Mouse (Mus musculus): ENCODE results near the gene Btrc.

Gene Btrc

GRCm38 (mm10) chr19:45530200-45530995, 166.9 kb downstream of the Btrc start:
- in situ Hi-C loops (cut with MseI, MboI) = no loop called here

- in situ Hi-C loops (cut with MseI, MboI) = no loop called here
Observed at GRCm38 (mm10) chr19:45531554-45531953, 168.0 kb downstream of the Btrc start.

DNA sequence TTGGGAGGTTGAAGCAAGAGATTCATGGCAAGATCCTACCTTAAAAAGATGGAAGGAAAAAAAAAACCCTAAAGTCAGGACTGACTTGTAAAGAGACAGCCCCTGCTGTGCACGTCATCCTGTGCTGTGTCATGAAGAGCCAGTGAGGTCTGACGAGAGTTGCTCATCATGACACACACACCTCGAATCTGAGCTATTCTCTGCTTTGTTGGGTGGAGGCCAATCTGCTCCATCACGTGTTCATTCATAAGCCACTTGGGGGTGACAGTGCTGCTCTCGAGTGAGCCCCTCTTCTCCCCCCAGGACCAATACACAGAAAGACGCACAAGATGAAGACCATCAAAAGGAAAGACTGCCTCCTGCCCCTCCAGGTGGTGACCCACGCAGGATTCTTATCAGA, 170.1 kb downstream of the Btrc start:
- in situ Hi-C loops (cut with MseI, MboI) = no loop called here

GRCm38 (mm10) chr19:45535214-45535735, 171.7 kb downstream of the Btrc start:
- in situ Hi-C loops (cut with MseI, MboI) = no loop called here

- in situ Hi-C loops (cut with MseI, MboI) = no loop called here
Observed at GRCm38 (mm10) chr19:45535929-45536328, 172.4 kb downstream of the Btrc start.

GRCm38 (mm10) chr19:45537505-45537904, 174.0 kb downstream of the Btrc start:
- in situ Hi-C loops (cut with MseI, MboI) = no loop called here

DNA sequence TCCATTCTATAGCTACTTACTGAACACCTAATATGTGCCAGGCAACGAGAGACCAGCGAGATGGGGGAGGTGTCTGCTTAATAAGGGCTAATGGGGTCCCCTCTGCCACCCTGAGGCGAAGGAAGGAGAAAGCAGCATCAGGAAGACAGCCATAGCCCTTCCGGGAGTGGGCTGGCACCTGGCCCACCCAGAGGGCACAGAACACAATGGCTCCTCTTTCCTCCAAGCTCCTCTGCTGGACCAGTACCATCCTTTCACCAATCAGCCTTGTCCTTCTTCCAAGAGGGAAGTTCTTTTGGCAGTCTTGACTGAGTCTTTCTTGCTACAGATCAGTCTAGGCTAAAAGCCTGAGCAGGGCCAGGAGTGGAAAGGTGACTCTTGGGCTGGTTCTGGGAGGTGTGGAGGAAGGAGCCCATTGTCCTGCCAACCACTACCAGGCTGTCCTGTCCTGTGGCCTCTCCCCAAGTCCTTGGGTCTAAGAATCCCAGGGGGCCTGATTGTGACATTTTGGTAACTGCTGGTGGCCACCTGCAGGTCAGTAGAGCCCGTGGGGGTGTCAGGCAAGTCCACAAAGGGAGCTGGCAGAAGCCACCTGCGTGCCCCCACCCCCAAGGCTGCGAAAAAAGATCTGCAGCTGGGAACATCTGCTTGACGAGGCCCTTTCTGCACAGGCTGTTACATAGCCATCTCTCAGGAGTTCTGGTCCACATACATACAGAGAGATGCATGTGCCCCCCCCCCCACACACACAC, 177.3 kb downstream of the Btrc start:
- in situ Hi-C loops (cut with MseI, MboI) = loop anchor here in 1 of 2 experiments (10.0 kb wide), 1 partner anchor 316 kb away; no protein-coding TSS in a partner anchor

GRCm38 (mm10) chr19:45541409-45542041, 178.0 kb downstream of the Btrc start:
- in situ Hi-C loops (cut with MseI, MboI) = loop anchor here in 1 of 2 experiments (10.0 kb wide), 1 partner anchor 317 kb away; no protein-coding TSS in a partner anchor

DNA sequence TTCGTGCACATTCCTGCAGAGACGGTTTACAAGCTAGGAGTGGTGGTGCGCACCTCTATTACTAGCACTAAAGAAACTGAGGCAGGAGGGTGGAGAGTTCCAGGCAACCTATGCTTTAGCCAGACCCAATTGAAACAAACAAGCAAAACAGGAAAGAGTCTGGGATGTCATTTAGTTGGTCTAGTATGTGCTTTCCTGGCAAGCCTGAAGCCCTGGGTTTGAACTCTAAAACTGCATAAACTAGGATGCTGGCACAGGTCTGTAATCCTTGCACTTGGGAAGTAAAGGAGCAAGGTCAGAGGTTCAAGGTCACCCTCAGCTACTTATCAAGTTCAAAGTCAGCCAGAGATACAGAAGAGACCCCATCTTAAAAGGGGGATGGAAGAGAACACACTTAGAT, 178.5 kb downstream of the Btrc start:
- in situ Hi-C loops (cut with MseI, MboI) = loop anchor here in 1 of 2 experiments (10.0 kb wide), 1 partner anchor 317 kb away; no protein-coding TSS in a partner anchor

DNA sequence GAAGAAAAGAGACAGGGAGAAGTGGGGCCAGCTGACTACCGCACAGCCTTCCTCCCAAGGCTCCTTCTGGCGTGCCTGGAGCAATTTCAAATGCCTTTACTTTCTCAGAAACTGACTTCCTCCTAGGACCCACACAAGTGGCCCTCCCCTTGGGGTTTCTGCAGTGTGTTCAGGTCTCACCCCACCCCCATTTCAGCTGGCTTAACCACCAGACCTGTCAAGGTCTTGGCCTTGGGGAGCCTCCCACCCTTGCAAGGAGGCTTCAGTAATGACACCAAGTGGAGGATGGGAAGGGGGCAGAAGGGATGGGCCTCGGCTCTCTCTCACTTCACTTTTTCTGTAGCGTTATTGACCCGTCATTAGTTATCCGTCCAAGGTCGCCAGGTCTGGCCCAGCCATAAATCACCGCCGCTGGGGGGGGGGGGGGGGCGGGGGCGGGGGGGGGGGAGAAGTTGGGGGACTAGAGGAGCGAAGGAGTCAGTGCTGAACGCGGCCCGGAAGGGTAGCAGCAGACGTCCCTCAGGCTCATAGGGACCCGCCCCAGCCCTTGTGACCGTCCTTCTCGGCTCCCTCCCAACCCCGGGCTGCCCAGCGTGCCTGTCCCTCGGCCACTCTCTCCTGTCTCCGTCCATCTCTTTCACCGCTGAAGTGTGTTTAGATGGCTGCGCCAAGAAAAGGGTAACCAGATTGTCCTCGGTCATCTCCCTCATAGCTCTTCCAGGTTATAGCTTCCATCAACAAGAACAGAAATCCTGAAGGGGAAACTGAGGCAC, 180.8 kb downstream of the Btrc start:
- in situ Hi-C loops (cut with MseI, MboI) = loop anchor here in 1 of 2 experiments (10.0 kb wide), 1 partner anchor 320 kb away; no protein-coding TSS in a partner anchor

GRCm38 (mm10) chr19:45544925-45545321, 181.4 kb downstream of the Btrc start:
- in situ Hi-C loops (cut with MseI, MboI) = loop anchor here (5.0 to 10.0 kb wide), 2 partner anchors 233 to 320 kb away; no protein-coding TSS in a partner anchor

DNA sequence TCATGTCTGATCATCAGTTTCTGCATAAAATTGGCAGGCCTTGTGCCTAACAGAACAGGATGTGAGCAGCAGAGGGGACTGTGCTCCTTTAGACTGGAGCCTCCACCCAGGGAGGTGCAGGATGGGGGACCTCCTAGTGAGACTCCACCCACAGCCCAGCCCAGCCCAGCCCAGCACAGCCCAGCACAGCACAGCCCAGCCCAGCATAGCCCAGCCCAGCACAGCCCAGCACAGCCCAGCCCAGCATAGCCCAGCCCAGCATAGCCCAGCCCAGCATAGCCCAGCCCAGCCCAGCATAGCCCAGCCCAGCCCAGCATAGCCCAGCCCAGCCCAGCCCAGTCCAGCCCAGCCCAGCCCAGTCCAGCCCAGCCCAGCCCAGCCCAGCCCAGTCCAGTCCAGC, 184.7 kb downstream of the Btrc start:
- in situ Hi-C loops (cut with MseI, MboI) = loop anchor here (5.0 to 10.0 kb wide), 2 partner anchors 236 to 323 kb away; no protein-coding TSS in a partner anchor

GRCm38 (mm10) chr19:45549128-45549915, 185.8 kb downstream of the Btrc start:
- in situ Hi-C loops (cut with MseI, MboI) = loop anchor here (5.0 to 10.0 kb wide), 2 partner anchors 237 to 325 kb away; no protein-coding TSS in a partner anchor

GRCm38 (mm10) chr19:45549948-45550347, 186.4 kb downstream of the Btrc start:
- in situ Hi-C loops (cut with MseI, MboI) = loop anchor here (5.0 to 10.0 kb wide), 2 partner anchors 238 to 325 kb away; no protein-coding TSS in a partner anchor

- in situ Hi-C loops (cut with MseI, MboI) = no loop called here
Observed at GRCm38 (mm10) chr19:45552187-45552586, 188.7 kb downstream of the Btrc start.

GRCm38 (mm10) chr19:45554136-45554535, 190.6 kb downstream of the Btrc start:
- in situ Hi-C loops (cut with MseI, MboI) = no loop called here

- in situ Hi-C loops (cut with MseI, MboI) = no loop called here
Observed at GRCm38 (mm10) chr19:45560153-45560890, 196.8 kb downstream of the Btrc start, which contains the start of the genes Poll and Gm17018. Poll (minus strand) TSS chr19:45560531. Gm17018 (plus strand) TSS chr19:45560615.

DNA sequence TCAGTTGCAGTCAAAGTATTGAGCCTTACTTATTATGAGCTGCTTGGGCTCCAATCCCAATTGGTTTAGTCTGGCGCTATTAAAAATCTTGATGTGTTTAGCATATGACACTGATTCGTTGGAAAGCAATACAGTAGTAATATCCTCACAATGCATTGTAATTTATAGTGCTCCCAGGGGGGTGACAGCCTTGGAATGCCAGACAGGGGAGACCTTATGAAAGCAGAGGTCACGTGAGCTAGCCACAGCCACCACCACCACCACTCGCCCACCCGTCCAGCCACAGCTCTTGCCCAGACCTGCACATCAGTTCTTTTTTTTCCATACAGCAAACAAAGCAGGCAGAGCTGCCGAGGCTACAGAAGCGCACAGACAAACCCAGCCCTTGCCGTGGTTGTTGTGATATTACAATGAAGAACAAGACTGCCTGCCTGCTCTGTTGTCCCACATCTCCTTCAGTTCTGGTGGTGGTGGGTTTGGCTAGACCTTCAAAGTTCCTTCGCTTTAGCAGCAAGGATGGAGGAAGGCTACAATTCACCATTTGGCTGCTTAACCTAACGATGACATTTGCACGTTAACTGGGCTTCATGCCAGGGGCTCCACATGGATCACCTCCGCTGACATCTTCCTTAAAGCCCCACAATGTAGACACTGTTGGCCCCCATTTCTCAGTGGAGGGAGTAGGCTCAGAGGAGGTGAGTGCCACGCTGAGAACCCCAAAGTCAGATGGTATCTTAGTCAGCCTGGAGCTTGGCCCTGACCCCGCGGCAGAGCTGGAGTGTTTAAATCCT, 202.6 kb downstream of the Btrc start:
- in situ Hi-C loops (cut with MseI, MboI) = no loop called here
